Mouse (Mus musculus): ENCODE results near the gene Gm5615. TPM values are rescaled to one million over a fixed set of nuclear protein-coding genes. Genes with fewer than 3 reads are reported as not detected.

Gene Gm5615
- polyA plus RNA-seq (2015; fragmentation: Nextera tagmentation; extraction: Ambion mirVana) = not detected in 2 replicates

DNA sequence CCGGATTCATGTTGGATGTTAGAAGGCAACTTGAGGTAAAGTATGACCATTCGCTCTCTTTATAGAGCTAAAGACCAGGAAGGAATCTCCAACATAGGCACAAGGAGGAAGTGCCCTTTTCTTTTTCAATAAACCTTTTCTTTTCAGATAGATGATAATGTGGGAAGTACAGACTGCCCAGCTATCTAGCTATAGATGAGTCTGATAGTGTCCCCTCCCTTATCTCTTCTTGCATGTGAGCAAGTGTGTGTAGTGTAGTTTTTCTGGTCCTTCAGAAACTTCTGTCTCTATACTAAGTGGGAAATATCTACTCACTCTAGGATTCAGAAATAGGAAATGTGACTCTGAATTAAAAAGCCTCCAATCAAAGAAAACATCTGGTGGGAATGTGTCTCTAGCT is at the start of gene Gm5615:
TSS of gene Gm5615 (minus strand) at position 101 of the 400 bp plus-strand sequence.
- no peak for ATAC-seq (ENCODE audit: low read depth)
- Histone ChIP-seq H3K9me3 (ENCODE audit: control insufficient read depth, low read length) (no peaks in the 10 kb centered on the region), H3K27ac (ENCODE audit: low read length) (no peak within 1 kb of the TSS), H3K27me3 (ENCODE audit: control insufficient read depth, insufficient read depth, low read depth, low read length) (no peaks in the 10 kb centered on the region), H3K4me1 (replicated peaks; ENCODE audit: control insufficient read depth, insufficient read depth, low read length) (no peaks in the 10 kb centered on the region), H3K4me2 (ENCODE audit: low read depth, low read length) (no peak within 1 kb of the TSS), H3K36me3 (ENCODE audit: control insufficient read depth, insufficient read depth, low read length) (no peaks in the 10 kb centered on the region), H3K9ac (ENCODE audit: low read length) (no peak within 1 kb of the TSS), H3K4me3 (ENCODE audit: low read length) (no peak within 1 kb of the TSS)
- WGBS = 87% methylated on average over 2 of the region's 2 CpGs

- no peak within 1 kb of the TSS for H3K9ac ChIP-seq (ENCODE audit: low read length)
- WGBS = 52% methylated on average over 1 of the region's 1 CpGs
- no peak within 1 kb of the TSS for H3K4me2 ChIP-seq (ENCODE audit: low read depth, low read length)
- no peaks in the 10 kb centered on the region for H3K27me3 ChIP-seq (ENCODE audit: control insufficient read depth, insufficient read depth, low read depth, low read length)
- H3K9me3 ChIP-seq (ENCODE audit: control insufficient read depth, low read length) = no peaks in the 10 kb centered on the region
- H3K27ac ChIP-seq (ENCODE audit: low read length) = no peak within 1 kb of the TSS
- no peaks in the 10 kb centered on the region for H3K4me1 ChIP-seq (replicated peaks; ENCODE audit: control insufficient read depth, insufficient read depth, low read length)
- no peak for ATAC-seq (ENCODE audit: low read depth)
- H3K4me3 ChIP-seq (ENCODE audit: low read length) = no peak within 1 kb of the TSS
- no peaks in the 10 kb centered on the region for H3K36me3 ChIP-seq (ENCODE audit: control insufficient read depth, insufficient read depth, low read length)
Observed at GRCm38 (mm10) chr9:36582535-36582934, 40.8 kb upstream of the Gm5615 start, which contains the start of gene Gm17689. Gm17689 (minus strand) TSS chr9:36582635.

DNA sequence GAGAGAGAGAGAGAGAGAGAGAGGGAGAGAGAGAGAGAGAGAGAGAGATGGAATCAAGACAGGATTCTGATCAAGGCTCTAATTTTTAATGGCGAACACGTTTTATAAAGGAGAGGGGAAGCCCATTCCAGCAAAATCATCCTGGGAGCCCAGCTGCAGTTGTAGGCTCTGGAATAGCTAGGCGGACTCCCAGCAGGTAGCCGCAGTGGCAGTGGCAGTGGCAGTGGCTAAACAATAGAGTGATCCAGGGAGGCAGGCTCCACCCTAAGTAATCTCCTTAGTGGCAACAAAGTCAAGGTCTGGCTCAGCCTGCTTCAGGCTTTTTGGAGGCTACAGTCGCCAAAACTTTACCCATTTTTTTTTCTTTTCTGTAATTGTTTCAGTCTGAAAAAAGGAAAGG is 37.6 kb downstream of the Gm5615 start:
- no peak for ATAC-seq (ENCODE audit: low read depth)
- Histone ChIP-seq H3K27me3 (ENCODE audit: control insufficient read depth, insufficient read depth, low read depth, low read length) (no peaks in the 10 kb centered on the region), H3K27ac (ENCODE audit: low read length) (no peak overlapping the region), H3K9me3 (ENCODE audit: control insufficient read depth, low read length) (no peaks in the 10 kb centered on the region), H3K4me1 (replicated peaks; ENCODE audit: control insufficient read depth, insufficient read depth, low read length) (no peaks in the 10 kb centered on the region), H3K36me3 (ENCODE audit: control insufficient read depth, insufficient read depth, low read length) (no peaks in the 10 kb centered on the region), H3K4me3 (ENCODE audit: low read length) (no peak overlapping the region), H3K9ac (ENCODE audit: low read length) (no peak overlapping the region), H3K4me2 (ENCODE audit: low read depth, low read length) (no peak overlapping the region)
- 71% methylated on average over 5 of the region's 5 CpGs for WGBS

GRCm38 (mm10) chr9:36495824-36496223 is 45.9 kb downstream of the Gm5615 start:
- ATAC-seq (ENCODE audit: low read depth) = no peak
- Histone ChIP-seq H3K27me3 (ENCODE audit: control insufficient read depth, insufficient read depth, low read depth, low read length) (no peaks in the 10 kb centered on the region), H3K9ac (ENCODE audit: low read length) (no peak overlapping the region), H3K27ac (ENCODE audit: low read length) (no peak overlapping the region), H3K4me3 (ENCODE audit: low read length) (no peak overlapping the region), H3K36me3 (ENCODE audit: control insufficient read depth, insufficient read depth, low read length) (no peaks in the 10 kb centered on the region), H3K4me1 (replicated peaks; ENCODE audit: control insufficient read depth, insufficient read depth, low read length) (no peaks in the 10 kb centered on the region), H3K4me2 (ENCODE audit: low read depth, low read length) (no peak overlapping the region), H3K9me3 (ENCODE audit: control insufficient read depth, low read length) (no peaks in the 10 kb centered on the region; the same call in 1 of the 2 replicates)
- 35% methylated on average over 1 of the region's 1 CpGs for WGBS

GRCm38 (mm10) chr9:36494501-36495220 is 47.1 kb downstream of the Gm5615 start:
- ATAC-seq (ENCODE audit: low read depth) = no peak
- Histone ChIP-seq H3K9me3 (ENCODE audit: control insufficient read depth, low read length) (no peaks in the 10 kb centered on the region; the same call in 1 of the 2 replicates), H3K4me2 (ENCODE audit: low read depth, low read length) (no peak overlapping the region), H3K4me1 (replicated peaks; ENCODE audit: control insufficient read depth, insufficient read depth, low read length) (no peaks in the 10 kb centered on the region), H3K27me3 (ENCODE audit: control insufficient read depth, insufficient read depth, low read depth, low read length) (no peaks in the 10 kb centered on the region), H3K9ac (ENCODE audit: low read length) (no peak overlapping the region), H3K36me3 (ENCODE audit: control insufficient read depth, insufficient read depth, low read length) (no peaks in the 10 kb centered on the region), H3K4me3 (ENCODE audit: low read length) (no peak overlapping the region), H3K27ac (ENCODE audit: low read length) (no peak overlapping the region)
- 87% methylated on average over 4 of the region's 4 CpGs for WGBS

Other genes starting within 250 kb of the Gm5615 start
- gene Gm7257, start 110.1 kb downstream of the Gm5615 start, polyA plus RNA-seq (2015; fragmentation: Nextera tagmentation; extraction: Ambion mirVana) = not detected in 2 replicates
- not detected in 2 replicates for gene Gm9513, start 66.3 kb downstream of the Gm5615 start, polyA plus RNA-seq (2015; fragmentation: Nextera tagmentation; extraction: Ambion mirVana)
- gene Gm17689, start 40.7 kb upstream of the Gm5615 start, polyA plus RNA-seq (2015; fragmentation: Nextera tagmentation; extraction: Ambion mirVana) = not detected in 2 replicates
- gene A630095E13Rik, start 101.4 kb upstream of the Gm5615 start, polyA plus RNA-seq (2015; fragmentation: Nextera tagmentation; extraction: Ambion mirVana) = not detected in 2 replicates
- not detected in 2 replicates for gene Acrv1, start 151.3 kb upstream of the Gm5615 start, polyA plus RNA-seq (2015; fragmentation: Nextera tagmentation; extraction: Ambion mirVana)
- 28.8 and 35.3 TPM in 2 replicates for gene Chek1, start 185.1 kb upstream of the Gm5615 start, polyA plus RNA-seq (2015; fragmentation: Nextera tagmentation; extraction: Ambion mirVana)
- gene Stt3a, start 225.7 kb upstream of the Gm5615 start, polyA plus RNA-seq (2015; fragmentation: Nextera tagmentation; extraction: Ambion mirVana) = 255 and 287 TPM in 2 replicates

All from lung, embryonic 16.5 days (tissue).